Mouse (Mus musculus) adrenal gland, postnatal 10 days (tissue): Measurements from ENCODE around the gene Adamtsl5. TPM values are rescaled to one million over a fixed set of nuclear protein-coding genes. Genes with fewer than 3 reads are reported as not detected.

ENCODE experiments used
- DNase-seq: peaks from one replicate; pipeline ENCODE4 v3.0.0; 2021; ENCODE audit warnings: mixed read lengths
- total RNA-seq, 2 experiments: library from RNA; stranded (reverse); gene quantifications; 2 replicates each; pipeline ENCODE4 v1.2.3; 2021

Gene Adamtsl5
- total RNA-seq, 2 experiments from 2014 or later, result 7.6 to 18.7 TPM

GRCm38 (mm10) chr10:80342749-80343424 lies 5.3 kb downstream of the Adamtsl5 start:
- DNase-seq, result peak; percentile 59

- DNase-seq, result no peak
Observed at GRCm38 (mm10) chr10:80342305-80342748, 5.9 kb downstream of the Adamtsl5 start.

GRCm38 (mm10) chr10:80341491-80342304 lies 6.5 kb downstream of the Adamtsl5 start:
- DNase-seq, result no peak

GRCm38 (mm10) chr10:80341026-80341425 lies 7.2 kb downstream of the Adamtsl5 start:
- DNase-seq, result no peak

GRCm38 (mm10) chr10:80339941-80340750 lies 8.1 kb downstream of the Adamtsl5 start:
- peak; percentile 90 for DNase-seq

GRCm38 (mm10) chr10:80336263-80336662 lies 11.9 kb downstream of the Adamtsl5 start:
- DNase-seq, result no peak

GRCm38 (mm10) chr10:80332525-80332989 lies 15.7 kb downstream of the Adamtsl5 start:
- no peak for DNase-seq

- no peak for DNase-seq
Observed at GRCm38 (mm10) chr10:80331636-80332524, 16.3 kb downstream of the Adamtsl5 start.

GRCm38 (mm10) chr10:80330888-80331287 lies 17.3 kb downstream of the Adamtsl5 start:
- DNase-seq, result no peak

- no peak for DNase-seq
Observed at GRCm38 (mm10) chr10:80330084-80330483, 18.1 kb downstream of the Adamtsl5 start.

- peak; percentile 97 for DNase-seq
Observed at GRCm38 (mm10) chr10:80329273-80330081, 18.7 kb downstream of the Adamtsl5 start, which contains the start of the genes Pcsk4 and Reep6. Gene Pcsk4 (minus strand): TSS chr10:80329498. Gene Reep6 (plus strand): TSS chr10:80329953.

- peak; percentile 33 for DNase-seq
Observed at GRCm38 (mm10) chr10:80325045-80325444, 23.2 kb downstream of the Adamtsl5 start.

- DNase-seq, result peak; percentile 41
Observed at GRCm38 (mm10) chr10:80324120-80325037, 23.8 kb downstream of the Adamtsl5 start.

- DNase-seq, result peak; percentile 90
Observed at GRCm38 (mm10) chr10:80323261-80324119, 24.7 kb downstream of the Adamtsl5 start.

GRCm38 (mm10) chr10:80322811-80323211 lies 25.4 kb downstream of the Adamtsl5 start:
- peak; percentile 43 for DNase-seq

GRCm38 (mm10) chr10:80321670-80322581 lies 26.3 kb downstream of the Adamtsl5 start:
- DNase-seq, result no peak
